Mouse (Mus musculus) heart, embryonic 16.5 days (tissue): ENCODE results near the gene Jade1. TPM values are rescaled to one million over a fixed set of nuclear protein-coding genes. Genes with fewer than 3 reads are reported as not detected.

Experiments used
- ATAC-seq: fragments of 200-750 bp; cut with Nextera tagmentation; replicated peaks from 2 replicates; pipeline ENCODE4 v1.8.0; 2017; ENCODE audit warnings: moderate number of reproducible peaks; ENCODE audit not compliant: insufficient read depth, low FRiP score; ENCODE audit errors: extremely low read depth
- H3K27ac ChIP-seq: fragments of 300-500 bp; sonication (generic); 2 replicates; pipeline ENCODE4 v1.5.1; 2014; ENCODE audit warnings: mild to moderate bottlenecking, low read length, control low read depth, moderate library complexity
- H3K27me3 ChIP-seq: fragments of 300-500 bp; sonication (generic); 2 replicates; pipeline ENCODE4 v1.6.1; 2014; ENCODE audit warnings: low read length, mixed read lengths; ENCODE audit not compliant: control insufficient read depth, insufficient read depth
- H3K36me3 ChIP-seq: fragments of 300-500 bp; sonication (generic); 2 replicates; pipeline ENCODE4 v1.6.1; 2014; ENCODE audit not compliant: control insufficient read depth, insufficient read depth
- H3K4me1 ChIP-seq: fragments of 300-500 bp; sonication (generic); 2 replicates; pipeline ENCODE4 v1.6.1; 2014; ENCODE audit warnings: low read length, mixed read lengths; ENCODE audit not compliant: control insufficient read depth, insufficient read depth
- H3K4me2 ChIP-seq: fragments of 300-500 bp; sonication (generic); 2 replicates; pipeline ENCODE4 v1.6.1; 2014; ENCODE audit warnings: low read depth, mild to moderate bottlenecking, control low read depth, low read length
- H3K4me3 ChIP-seq: fragments of 300-500 bp; sonication (generic); 2 replicates; pipeline ENCODE4 v1.5.1; 2014; ENCODE audit warnings: mild to moderate bottlenecking, control low read depth, low read length
- H3K9ac ChIP-seq: fragments of 300-500 bp; sonication (generic); 2 replicates; pipeline ENCODE4 v1.6.1; 2014; ENCODE audit warnings: low read length, control low read depth
- H3K9me3 ChIP-seq: fragments of 300-500 bp; sonication (generic); replicated peaks from 2 replicates; pipeline ENCODE4 v1.6.1; 2016; ENCODE audit warnings: low read length; ENCODE audit not compliant: control insufficient read depth
- WGBS: fragments of 180-500 bp; shearing (Covaris S2); extraction: QIAGEN DNeasy Blood & Tissue Kit; methylation state at CpG from one replicate; pipeline ENCODE4 v1.1.7; 2014; 5-methylcytosine and 5-hydroxymethylcytosine counted together
- polyA plus RNA-seq: library from polyadenylated mRNA; unstranded; fragments of >200 nt; fragmentation: Nextera tagmentation; extraction: Ambion mirVana; gene quantifications from 2 replicates; pipeline ENCODE4 v1.2.1, GENCODE M21; 2015

The Jade1 gene
- polyA plus RNA-seq, 1 experiment from 2014 or later, result 13.4 TPM

- H3K4me1 ChIP-seq, result peaks cover 32% of the 10 kb centered on the region
- no peaks in the 10 kb centered on the region for H3K27me3 ChIP-seq
- H3K36me3 ChIP-seq, result peaks cover 38% of the 10 kb centered on the region
- ATAC-seq, result peak; percentile 71
- 67% methylated on average over 13 of the region's 13 CpGs for WGBS
- no peaks in the 10 kb centered on the region for H3K9me3 ChIP-seq
- no peak overlapping the region for H3K4me3 ChIP-seq
- H3K27ac ChIP-seq, result no peak overlapping the region; the same call in 1 of the 2 replicates
- no peak overlapping the region for H3K9ac ChIP-seq
- no peak overlapping the region for H3K4me2 ChIP-seq
These were observed 50.2 kb downstream of the Jade1 start for GRCm38 (mm10) chr3:41605601-41606329.

GRCm38 (mm10) chr3:41606330-41606664, 50.8 kb downstream of the Jade1 start:
- no peaks in the 10 kb centered on the region for H3K27me3 ChIP-seq
- no peaks in the 10 kb centered on the region for H3K9me3 ChIP-seq
- H3K4me3 ChIP-seq, result no peak overlapping the region
- H3K36me3 ChIP-seq, result peaks cover 43% of the 10 kb centered on the region
- ATAC-seq, result no peak
- H3K4me2 ChIP-seq, result no peak overlapping the region
- no peak overlapping the region for H3K9ac ChIP-seq
- WGBS, result 87% methylated on average over 4 of the region's 4 CpGs
- peaks cover 32% of the 10 kb centered on the region for H3K4me1 ChIP-seq
- H3K27ac ChIP-seq, result no peak overlapping the region

- Histone ChIP-seq H3K36me3 (peaks cover 47% of the 10 kb centered on the region), H3K4me3 (no peak overlapping the region), H3K9ac (no peak overlapping the region), H3K4me1 (peaks cover 32% of the 10 kb centered on the region), H3K27ac (no peak overlapping the region), H3K27me3 (no peaks in the 10 kb centered on the region), H3K9me3 (peaks cover 3% of the 10 kb centered on the region), H3K4me2 (no peak overlapping the region)
- ATAC-seq, result no peak
- WGBS, result 50% methylated on average over 9 of the region's 9 CpGs
These were observed 51.5 kb downstream of the Jade1 start for GRCm38 (mm10) chr3:41607050-41607449.

GRCm38 (mm10) chr3:41607467-41607866, 51.9 kb downstream of the Jade1 start:
- Histone ChIP-seq H3K27ac (no peak overlapping the region), H3K4me1 (peaks cover 30% of the 10 kb centered on the region), H3K36me3 (peaks cover 49% of the 10 kb centered on the region), H3K27me3 (no peaks in the 10 kb centered on the region), H3K9ac (no peak overlapping the region), H3K4me3 (no peak overlapping the region), H3K9me3 (peaks cover 5% of the 10 kb centered on the region), H3K4me2 (no peak overlapping the region)
- WGBS, result 88% methylated on average over 8 of the region's 8 CpGs
- no peak for ATAC-seq

- H3K36me3 ChIP-seq, result peaks cover 61% of the 10 kb centered on the region
- 96% methylated on average over 5 of the region's 5 CpGs for WGBS
- ATAC-seq, result no peak
- no peaks in the 10 kb centered on the region for H3K27me3 ChIP-seq
- H3K27ac ChIP-seq, result no peak overlapping the region
- peaks cover 5% of the 10 kb centered on the region for H3K9me3 ChIP-seq
- peaks cover 17% of the 10 kb centered on the region for H3K4me1 ChIP-seq
- H3K4me2 ChIP-seq, result no peak overlapping the region
- H3K4me3 ChIP-seq, result no peak overlapping the region
- no peak overlapping the region for H3K9ac ChIP-seq
These were observed 53.5 kb downstream of the Jade1 start for GRCm38 (mm10) chr3:41609071-41609470.

GRCm38 (mm10) chr3:41612211-41612610, 56.7 kb downstream of the Jade1 start:
- Histone ChIP-seq H3K27ac (no peak overlapping the region), H3K9ac (no peak overlapping the region), H3K4me2 (no peak overlapping the region), H3K36me3 (peaks cover 44% of the 10 kb centered on the region), H3K9me3 (peaks cover 5% of the 10 kb centered on the region), H3K4me1 (no peaks in the 10 kb centered on the region; the same call in 1 of the 2 replicates), H3K27me3 (no peaks in the 10 kb centered on the region), H3K4me3 (no peak overlapping the region)
- ATAC-seq, result no peak
- 95% methylated on average over 3 of the region's 3 CpGs for WGBS

- H3K9me3 ChIP-seq, result peaks cover 5% of the 10 kb centered on the region
These were observed 58.2 kb downstream of the Jade1 start for GRCm38 (mm10) chr3:41613706-41614105.

GRCm38 (mm10) chr3:41614230-41614985, 58.9 kb downstream of the Jade1 start:
- H3K27ac ChIP-seq, result no peak overlapping the region
- H3K36me3 ChIP-seq, result peaks cover 44% of the 10 kb centered on the region
- H3K9ac ChIP-seq, result no peak overlapping the region
- no peaks in the 10 kb centered on the region for H3K27me3 ChIP-seq
- WGBS, result 89% methylated on average over 5 of the region's 5 CpGs
- no peak overlapping the region for H3K4me2 ChIP-seq
- H3K9me3 ChIP-seq, result peaks cover 5% of the 10 kb centered on the region
- no peak overlapping the region for H3K4me3 ChIP-seq
- ATAC-seq, result no peak
- H3K4me1 ChIP-seq, result no peaks in the 10 kb centered on the region

More at GRCm38 (mm10) chr3:41613706-41614105, 58.2 kb downstream of the Jade1 start:
- H3K4me2 ChIP-seq, result no peak overlapping the region
- H3K9ac ChIP-seq, result no peak overlapping the region
- no peak overlapping the region for H3K27ac ChIP-seq
- H3K27me3 ChIP-seq, result no peaks in the 10 kb centered on the region
- H3K36me3 ChIP-seq, result peaks cover 44% of the 10 kb centered on the region
- ATAC-seq, result no peak
- WGBS, result 82% methylated on average over 9 of the region's 9 CpGs
- no peaks in the 10 kb centered on the region for H3K4me1 ChIP-seq
- H3K4me3 ChIP-seq, result no peak overlapping the region

- no peaks in the 10 kb centered on the region for H3K4me1 ChIP-seq
- no peak for ATAC-seq
- peaks cover 13% of the 10 kb centered on the region for H3K36me3 ChIP-seq
- no peak overlapping the region for H3K4me2 ChIP-seq
- no peaks in the 10 kb centered on the region for H3K9me3 ChIP-seq
- no peak overlapping the region for H3K4me3 ChIP-seq
- H3K27ac ChIP-seq, result no peak overlapping the region
- WGBS, result 69% methylated on average over 3 of the region's 3 CpGs
- no peaks in the 10 kb centered on the region for H3K27me3 ChIP-seq
- H3K9ac ChIP-seq, result no peak overlapping the region
These were observed 62.5 kb downstream of the Jade1 start for GRCm38 (mm10) chr3:41618036-41618435.
